ENCODE assay signal across 21 mouse cellular contexts in the genomic region with DNA sequence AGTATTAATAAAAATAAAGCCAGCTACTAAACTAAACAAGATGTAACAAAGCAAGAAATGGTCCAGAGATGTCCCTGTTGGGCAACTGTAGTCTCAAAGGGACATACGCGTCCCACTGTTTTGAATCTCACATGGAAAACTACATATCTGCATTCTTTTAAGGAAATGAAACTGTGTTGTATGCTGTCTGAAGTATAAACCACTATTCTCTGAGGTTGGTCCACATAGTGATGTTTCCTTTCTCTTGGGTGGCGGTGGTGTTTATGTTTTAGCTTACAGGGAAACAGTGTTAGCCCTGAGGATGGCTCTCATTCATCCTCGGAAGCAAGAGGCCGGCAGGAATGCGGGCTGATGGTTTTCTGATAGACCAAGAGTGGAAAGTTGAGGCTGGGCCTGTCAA. TPM values are rescaled to one million over a fixed set of nuclear protein-coding genes. Genes with fewer than 3 reads are reported as not detected.
A peak's percentile ranks its signal among the peaks of the same experiment; 100 is the strongest.
DNase-seq lines count a peak whose midpoint lies in the region; ATAC-seq and TF ChIP-seq lines count a peak whose summit lies in the region.
"Had no signal": no experiment of that assay in that cellular context is flagged by ENCODE, and none has a peak within 500 bp of the region (broad histone marks: within the 10 kb centered on the region; RNA-seq: fewer than 3 reads in every experiment).

No protein-coding gene starts in this region.

- no peaks in the 10 kb centered on the region for H3K9me3 ChIP-seq in CH12.LX (replicated peaks; ENCODE audit: low read length)
- H3K9me3 ChIP-seq in hindbrain, embryonic 11.5 days (ENCODE audit: control insufficient read depth, low read length), result no peaks in the 10 kb centered on the region
- H3K9me3 ChIP-seq: embryonic facial prominence, embryonic 10.5 days; embryonic facial prominence, embryonic 12.5 days; forebrain, embryonic 13.5 days; forebrain, embryonic 15.5 days had no signal

- dilution Hi-C loops in CH12.LX (cut with MboI; ENCODE audit: extremely low pct_ligation_motif_present, extremely low pct_unique_long_range_greater_than_20kb, low sequenced_read_pairs), result no loop called here

- H3K27ac ChIP-seq in CH12.LX (ENCODE audit: insufficient read depth, low read depth), result no peak overlapping the region
- H3K27ac ChIP-seq in hindbrain, embryonic 11.5 days (ENCODE audit: low read depth, low read length), result no peak overlapping the region
- H3K27ac ChIP-seq: embryonic facial prominence, embryonic 10.5 days; embryonic facial prominence, embryonic 12.5 days; forebrain, embryonic 13.5 days; forebrain, embryonic 15.5 days had no signal

- peak; percentile 45 for TF ChIP-seq EP300 in CH12.LX (IDR thresholded peaks at IDR 0.05; ENCODE audit: low read length)

- TF ChIP-seq CTCF in CH12.LX (conservative IDR thresholded peaks at IDR 0.05 in 1 of 2, IDR thresholded peaks at IDR 0.05 in 1 of 2; ENCODE audit: low read depth in 2 of 2, low read length in 2 of 2), result no peak

- peak; percentile 77 for ATAC-seq in granulocyte monocyte progenitor cell, adult 5-6 weeks (replicated peaks; ENCODE audit: poor library complexity, severe bottlenecking)
- no peak for ATAC-seq in hindbrain, embryonic 11.5 days (ENCODE audit: low FRiP score)
- ATAC-seq: CD4-positive, CD25-positive, alpha-beta regulatory T cell, adult 4 months; forebrain, embryonic 13.5 days; forebrain, embryonic 15.5 days had no signal

- TF ChIP-seq POLR2A in CH12.LX (IDR thresholded peaks at IDR 0.05; ENCODE audit: low read depth, low read length), result no peak

- H3K4me3 ChIP-seq in CH12.LX (replicated peaks in 1 of 3; ENCODE audit: low read depth in 2 of 3, low read length in 2 of 3, poor library complexity in 1 of 3), result no peak overlapping the region
- no peak overlapping the region for H3K4me3 ChIP-seq in hindbrain, embryonic 11.5 days (ENCODE audit: low read depth, low read length)
- H3K4me3 ChIP-seq: embryonic facial prominence, embryonic 10.5 days; embryonic facial prominence, embryonic 12.5 days; forebrain, embryonic 13.5 days; forebrain, embryonic 15.5 days had no signal

- no peak for TF ChIP-seq RAD21 in CH12.LX (IDR thresholded peaks at IDR 0.05; ENCODE audit: low read depth, low read length)

- peak; percentile 13 for DNase-seq in CH12.LX (ENCODE audit: extremely low read depth)
- DNase-seq in splenic B cell, adult 2 months (ENCODE audit: low read depth, low spot score), result peak; percentile 17
- no peak for DNase-seq in hindbrain, embryonic 11.5 days (ENCODE audit: low spot score)
- no peak for DNase-seq in urinary bladder, postnatal 25 days (ENCODE audit: low spot score)
- no peak for DNase-seq in layer of hippocampus, adult 8-10 months (ENCODE audit: low spot score in 2 of 2)
- DNase-seq: adrenal gland, adult 2 months; adrenal gland, postnatal 10 days; adrenal gland, postnatal 25 days; B cell, adult 2 months; cerebellum, adult 11 months; cerebellum, adult 18-20 months; cerebellum, adult 8-10 months; cerebellum, adult 9-11 months; cerebellum, postnatal 14 days; cerebellum, postnatal 36 days had no signal

- no peak overlapping the region for H3K9ac ChIP-seq in CH12.LX (ENCODE audit: insufficient read depth, low read depth)
- H3K9ac ChIP-seq in hindbrain, embryonic 11.5 days (ENCODE audit: low read depth, low read length), result no peak overlapping the region
- H3K9ac ChIP-seq: embryonic facial prominence, embryonic 12.5 days; forebrain, embryonic 13.5 days; forebrain, embryonic 15.5 days had no signal

- H3K36me3 ChIP-seq in CH12.LX (replicated peaks in 1 of 2; ENCODE audit: control insufficient read depth in 1 of 2, insufficient read depth in 1 of 2, low read length in 1 of 2), result no peaks in the 10 kb centered on the region
- H3K36me3 ChIP-seq in splenic B cell, adult 2 months (ENCODE audit: control insufficient read depth, insufficient read depth, low read length, poor library complexity, severe bottlenecking), result no peaks in the 10 kb centered on the region
- no peaks in the 10 kb centered on the region for H3K36me3 ChIP-seq in hindbrain, embryonic 11.5 days (ENCODE audit: control insufficient read depth, insufficient read depth, low read length)
- H3K36me3 ChIP-seq: embryonic facial prominence, embryonic 12.5 days had no signal

- H3K79me2 ChIP-seq in CH12.LX (replicated peaks; ENCODE audit: control insufficient read depth, extremely low read depth, insufficient read depth, poor library complexity, severe bottlenecking), result no peaks in the 10 kb centered on the region

- peak overlapping the region; percentile 60 for H3K4me2 ChIP-seq in CH12.LX (ENCODE audit: insufficient read depth, low read depth, poor library complexity, severe bottlenecking)
- no peak overlapping the region for H3K4me2 ChIP-seq in hindbrain, embryonic 11.5 days (replicated peaks; ENCODE audit: low read depth, low read length)
- H3K4me2 ChIP-seq: embryonic facial prominence, embryonic 12.5 days; forebrain, embryonic 13.5 days; forebrain, embryonic 15.5 days had no signal

- in situ Hi-C loops in CH12.LX (cut with MboI; ENCODE audit: low pct_ligation_motif_present, low pct_unique_long_range_greater_than_20kb, low sequenced_read_pairs), result no loop called here

- H3K4me1 ChIP-seq in CH12.LX (ENCODE audit: control insufficient read depth in 1 of 2, insufficient read depth in 2 of 2), result peaks cover 6 to 16% of the 10 kb centered on the region in 2 experiments
- no peaks in the 10 kb centered on the region for H3K4me1 ChIP-seq in hindbrain, embryonic 11.5 days (replicated peaks; ENCODE audit: control insufficient read depth, insufficient read depth, low read length)
- H3K4me1 ChIP-seq: embryonic facial prominence, embryonic 12.5 days; forebrain, embryonic 15.5 days had no signal

- no peaks in the 10 kb centered on the region for H3K27me3 ChIP-seq in CH12.LX (replicated peaks)
- H3K27me3 ChIP-seq in splenic B cell, adult 2 months (ENCODE audit: control insufficient read depth, insufficient read depth, low read length, poor library complexity, severe bottlenecking), result no peaks in the 10 kb centered on the region
- no peaks in the 10 kb centered on the region for H3K27me3 ChIP-seq in hindbrain, embryonic 11.5 days (ENCODE audit: control insufficient read depth, insufficient read depth, low read length)
- H3K27me3 ChIP-seq: embryonic facial prominence, embryonic 12.5 days; forebrain, embryonic 13.5 days; forebrain, embryonic 15.5 days had no signal

- WGBS in hindbrain, embryonic 11.5 days, result 84% methylated on average over 6 of the region's 6 CpGs

TF ChIP-seq in CH12.LX, 34 proteins besides CTCF, POLR2A, EP300 and RAD21:
- TF ChIP-seq IRF4 (IDR thresholded peaks at IDR 0.05; ENCODE audit: low read depth, low read length) (peak; percentile 52; the same call in 1 of the 2 replicates), ZC3H11A (IDR thresholded peaks at IDR 0.05; ENCODE audit: low read depth, low read length) (no peak)
TF ChIP-seq in CH12.LX: peak in this region for 1.

RNA-seq across cellular contexts. Expression of a gene that starts 12.6 kb away (rescaled TPM):
- total RNA-seq in CH12.LX (2012; rRNA removed) (not detected in 2 replicates), CH12.LX (2014; rRNA removed) (not detected in 2 replicates)
- not detected in 2 replicates for polyA plus RNA-seq in CH12.LX (2012; ENCODE audit: insufficient read length, low read depth)
- total RNA-seq in granulocyte monocyte progenitor cell, adult 5-6 weeks (2014; fragmentation: Nextera tagmentation), result not detected in 2 replicates
- total RNA-seq in granulocyte monocyte progenitor cell, adult 5-6 weeks (2017), result not detected in 2 replicates
- polyA plus RNA-seq in hindbrain, embryonic 11.5 days (2014; fragmentation: Nextera tagmentation; extraction: Ambion mirVana), result 46.1 TPM in 2 replicates
- total RNA-seq in layer of hippocampus, adult 8-10 months (2022), result 100 to 1,000 TPM; 112 to 138 (median 129) TPM

Comparison
In these comparisons a context has a peak if more than half of its experiments do, and no peak if none do; other contexts are left out.
1. DNase-seq: peak in CH12.LX (single experiment) and splenic B cell, adult 2 months (single experiment); none in hindbrain, embryonic 11.5 days (single experiment), urinary bladder, postnatal 25 days (single experiment) and layer of hippocampus, adult 8-10 months (0 of 2).
2. RNA of a gene that starts 12.6 kb away (total RNA-seq): 112 to 138 TPM in layer of hippocampus, adult 8-10 months; not detected in CH12.LX and not detected in granulocyte monocyte progenitor cell, adult 5-6 weeks; every median in the first group is over 100 times any median in the second.